Mouse (Mus musculus) yolk sac, embryonic 10.5 days (tissue): ENCODE results near the gene Polr2j.

Experiments
- DNase-seq: peaks from one replicate; pipeline ENCODE4 v3.0.0-alpha.2; 2017; ENCODE audit warnings: low spot score

Polr2j gene

GRCm38 (mm10) chr5:136167296-136167695, 50.9 kb downstream of the Polr2j start:
- no peak for DNase-seq

- no peak for DNase-seq
Measured at GRCm38 (mm10) chr5:136168071-136168470, 51.6 kb downstream of the Polr2j start.

GRCm38 (mm10) chr5:136169626-136170511, 53.4 kb downstream of the Polr2j start:
- no peak for DNase-seq

GRCm38 (mm10) chr5:136170512-136171362, 54.3 kb downstream of the Polr2j start, which contains the start of gene Orai2:
Gene Orai2, minus strand, starts transcription at chr5:136170713.
- DNase-seq, result peak; percentile 74

GRCm38 (mm10) chr5:136171363-136172341, 55.2 kb downstream of the Polr2j start:
- no peak for DNase-seq
